Mouse (Mus musculus): ENCODE measurements around the gene Zfp248.

Zfp248 gene

GRCm38 (mm10) chr6:118455042-118455631 lies at the start of gene Zfp248:
Zfp248 (minus strand) TSS chr6:118455528.
- no peak for DNase-seq (ENCODE audit: low read depth)

DNA sequence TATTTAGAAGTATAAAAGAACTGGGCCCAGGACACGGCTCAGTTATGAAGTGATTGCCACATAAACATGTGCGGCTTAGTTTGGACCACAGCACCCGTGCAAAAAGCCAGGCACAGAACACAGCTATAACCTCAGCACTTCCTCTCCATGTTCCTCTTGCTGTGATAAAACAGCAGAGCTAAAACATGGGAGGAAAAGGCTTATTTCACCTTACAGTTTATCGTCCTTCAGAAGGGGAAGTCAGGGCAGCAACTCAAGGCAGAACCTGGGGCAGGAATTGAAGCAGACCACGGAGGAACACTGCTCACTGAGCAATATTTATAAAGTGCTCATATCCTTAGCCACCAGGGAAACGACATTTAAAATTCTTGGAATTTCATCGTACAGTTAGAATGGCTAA lies 43.7 kb upstream of the Zfp248 start:
- peak; percentile 4 for DNase-seq (ENCODE audit: low read depth)

GRCm38 (mm10) chr6:118482125-118482524 lies 26.8 kb upstream of the Zfp248 start:
- DNase-seq (ENCODE audit: low read depth): no peak

GRCm38 (mm10) chr6:118478957-118479708 lies 23.8 kb upstream of the Zfp248 start, which contains the start of gene Zfp9:
Zfp9 (minus strand) TSS chr6:118479320.
- no peak for DNase-seq (ENCODE audit: low read depth)

GRCm38 (mm10) chr6:118477875-118478785 lies 22.8 kb upstream of the Zfp248 start:
- DNase-seq (ENCODE audit: low read depth): no peak

GRCm38 (mm10) chr6:118462069-118462705 lies 6.9 kb upstream of the Zfp248 start:
- no peak for DNase-seq (ENCODE audit: low read depth)

DNA sequence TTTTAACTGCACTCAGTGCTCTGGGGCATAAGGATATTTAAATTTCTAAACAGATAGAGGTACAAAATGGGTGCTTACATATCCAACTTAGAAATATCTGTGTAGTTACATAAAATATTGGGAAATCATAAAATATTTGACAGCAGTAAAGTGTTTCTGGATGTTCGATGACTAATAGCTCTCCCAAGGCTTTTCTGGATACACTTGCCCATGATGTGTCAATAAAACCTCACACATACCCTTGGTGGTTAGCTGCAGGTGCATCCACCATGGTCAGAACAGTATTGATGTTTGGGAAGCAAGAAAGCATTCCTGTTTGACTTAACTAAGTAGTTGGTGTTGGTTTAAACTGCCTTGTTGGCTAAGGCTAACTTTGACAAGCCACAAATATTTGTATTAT lies 2.4 kb upstream of the Zfp248 start:
- DNase-seq (ENCODE audit: low read depth): no peak

DNA sequence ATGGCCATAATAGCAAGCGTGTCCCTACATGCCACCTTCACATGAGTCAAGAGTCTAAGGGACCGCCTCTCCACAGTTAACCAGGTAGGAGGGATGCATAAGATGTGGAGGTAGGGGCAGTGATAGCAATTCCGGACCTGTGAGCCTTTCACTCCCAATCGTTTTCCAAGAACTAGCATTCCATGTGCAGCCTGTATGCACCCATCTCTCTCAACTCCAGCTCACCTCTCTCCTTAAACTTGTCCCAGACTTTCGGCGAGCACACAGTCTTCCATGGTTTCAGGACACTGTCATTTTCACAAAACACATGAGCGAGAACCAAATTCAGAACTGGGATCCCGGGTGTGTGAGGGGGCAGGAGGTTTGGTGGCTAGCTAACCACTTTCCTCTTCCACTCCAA lies 876 bp downstream of the Zfp248 start:
- no peak for DNase-seq (ENCODE audit: low read depth)

DNA sequence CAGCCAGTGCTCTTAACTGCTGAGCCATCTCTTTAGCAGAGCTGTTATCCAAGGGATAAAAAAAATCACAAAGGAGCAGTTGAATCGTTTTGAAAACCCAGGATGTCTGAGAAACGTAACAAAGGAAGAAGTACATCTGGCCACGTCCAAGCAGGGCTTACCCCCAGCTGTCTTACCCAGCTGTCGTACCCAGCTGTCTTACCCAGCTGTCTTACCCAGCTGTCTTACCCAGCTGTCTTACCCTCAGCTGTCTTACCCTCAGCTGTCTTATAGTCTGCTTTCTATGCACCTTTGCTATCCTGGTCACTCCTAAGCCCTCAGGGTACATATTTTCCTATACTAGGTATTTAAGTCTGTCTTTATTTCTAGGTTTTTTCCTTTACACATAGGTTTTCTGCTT lies 23.8 kb downstream of the Zfp248 start:
- no peak for DNase-seq (ENCODE audit: low read depth)

- DNase-seq (ENCODE audit: low read depth): no peak
These were observed 28.7 kb downstream of the Zfp248 start for GRCm38 (mm10) chr6:118426666-118427065.

- peak; percentile 98 for DNase-seq (ENCODE audit: low read depth)
These were observed 36.0 kb downstream of the Zfp248 start, which contains the start of gene Bms1 for GRCm38 (mm10) chr6:118419050-118419920. Bms1 (minus strand) TSS chr6:118419474.

DNA sequence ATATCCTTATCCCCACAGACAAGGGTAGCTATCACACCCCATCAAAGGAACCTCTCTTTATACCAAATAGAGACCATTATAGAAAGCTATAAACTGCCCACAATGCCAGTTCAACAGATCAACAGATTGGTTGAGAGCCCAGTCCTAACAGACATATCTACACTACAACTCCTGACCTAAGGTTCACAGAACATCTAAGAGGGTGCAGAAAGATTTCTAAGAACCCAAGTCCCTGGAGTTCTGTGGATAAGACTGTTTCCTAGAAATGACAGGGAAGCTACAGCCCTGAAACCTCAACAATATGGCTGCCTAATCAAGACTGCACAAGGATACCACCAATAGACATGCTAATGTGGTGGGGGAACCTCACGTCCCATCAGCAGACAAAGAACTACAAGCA lies 44.9 kb downstream of the Zfp248 start:
- no peak for DNase-seq (ENCODE audit: low read depth)

DNA sequence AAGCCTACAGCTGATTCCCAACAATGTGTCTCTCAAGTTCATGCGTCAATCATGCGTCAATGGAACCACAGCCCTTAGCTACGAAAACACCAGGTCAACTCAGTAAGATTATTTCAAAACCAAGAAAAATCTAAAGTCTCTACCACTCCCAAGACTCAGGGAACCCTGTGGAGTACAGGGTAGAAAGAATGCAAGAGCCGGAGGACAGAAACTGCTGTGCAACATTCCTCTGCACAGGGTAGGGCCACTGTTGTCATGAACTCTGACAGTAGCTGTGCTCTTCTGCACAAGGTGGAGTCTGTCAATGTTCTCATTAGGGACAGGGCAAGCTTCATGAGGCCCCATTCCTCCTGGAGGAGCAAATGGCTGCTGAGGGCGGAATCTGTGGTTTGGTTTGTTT lies 46.8 kb downstream of the Zfp248 start:
- DNase-seq (ENCODE audit: low read depth): no peak

GRCm38 (mm10) chr6:118406421-118406820 lies 48.9 kb downstream of the Zfp248 start:
- DNase-seq (ENCODE audit: low read depth): no peak

- no peak for DNase-seq (ENCODE audit: low read depth)
These were observed 64.6 kb downstream of the Zfp248 start for GRCm38 (mm10) chr6:118390746-118391145.

- no peak for DNase-seq (ENCODE audit: low read depth)
These were observed 69.4 kb downstream of the Zfp248 start for GRCm38 (mm10) chr6:118385962-118386361.

- DNase-seq (ENCODE audit: low read depth): peak; percentile 35
These were observed 74.1 kb downstream of the Zfp248 start for GRCm38 (mm10) chr6:118381234-118381633.

DNA sequence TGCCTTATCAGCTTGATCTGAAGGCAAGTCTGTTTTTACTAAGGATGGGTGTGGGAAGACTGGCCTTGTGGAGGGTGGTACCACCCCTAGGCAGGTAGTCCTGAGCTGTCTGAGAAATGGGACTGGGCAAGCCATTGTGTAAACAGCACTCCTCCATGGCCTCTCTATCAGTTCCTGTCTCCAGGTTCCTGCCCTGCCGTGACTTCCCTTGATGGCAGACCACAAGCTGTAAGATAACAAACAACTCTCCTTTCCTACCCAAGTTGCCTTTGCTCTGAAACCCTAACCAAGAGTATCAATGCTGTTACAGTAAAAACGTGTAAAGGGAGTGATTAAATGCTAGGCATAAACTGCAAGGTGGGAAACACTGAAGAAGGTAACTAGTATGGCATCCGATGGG lies 74.7 kb downstream of the Zfp248 start:
- peak; percentile 58 for DNase-seq (ENCODE audit: low read depth)

GRCm38 (mm10) chr6:118379451-118380167 lies 75.7 kb downstream of the Zfp248 start:
- peak; percentile 58 for DNase-seq (ENCODE audit: low read depth)

DNA sequence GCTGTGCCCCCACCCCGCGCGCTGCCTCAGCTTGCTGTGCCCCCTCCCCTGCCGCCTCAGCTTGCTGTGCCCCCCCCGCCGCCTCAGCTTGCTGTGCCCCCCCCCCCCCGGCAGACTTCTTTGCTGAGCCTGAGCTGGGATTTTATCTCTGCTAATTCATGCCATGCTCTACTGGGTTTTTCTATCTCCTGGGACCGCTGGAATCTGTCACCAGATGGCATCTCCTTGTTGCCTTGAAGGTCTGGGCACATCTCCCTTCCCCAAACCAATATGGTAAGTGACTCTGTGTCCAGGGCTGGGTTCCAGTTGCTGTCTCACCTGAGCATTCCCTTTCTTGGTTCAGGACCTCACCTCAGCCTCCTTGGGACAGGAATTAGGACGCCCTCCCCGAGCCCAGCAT lies 77.7 kb downstream of the Zfp248 start:
- no peak for DNase-seq (ENCODE audit: low read depth)
